Mouse (Mus musculus): Measurements from ENCODE around the gene Ppm1a. TPM values are rescaled to one million over a fixed set of nuclear protein-coding genes. Genes with fewer than 3 reads are reported as not detected.

Ppm1a gene
- 271 and 295 TPM in 2 replicates for total RNA-seq (2021)
- long read RNA-seq, full-length matches to known transcripts: 222 of 249 reads
- long read RNA-seq, partial matches to known transcripts: 13 of 249 reads
- long read RNA-seq, other reads (novel, unspliced or antisense): 14 of 249 reads

GRCm38 (mm10) chr12:72757086-72757485, at the start of gene Ppm1a:
TSS of gene Ppm1a (plus strand) at chr12:72757455.
- no peak for DNase-seq

- no peak for DNase-seq
These were observed 47.3 kb upstream of the Ppm1a start for GRCm38 (mm10) chr12:72709981-72710380.

- no peak for DNase-seq
These were observed 42.4 kb upstream of the Ppm1a start for GRCm38 (mm10) chr12:72714896-72715295.

- DNase-seq: no peak
These were observed 41.4 kb upstream of the Ppm1a start for GRCm38 (mm10) chr12:72715846-72716245.

- no peak for DNase-seq
These were observed 38.2 kb upstream of the Ppm1a start for GRCm38 (mm10) chr12:72719046-72719445.

GRCm38 (mm10) chr12:72719452-72720087, 37.7 kb upstream of the Ppm1a start:
- DNase-seq: no peak

- DNase-seq: no peak
These were observed 35.5 kb upstream of the Ppm1a start for GRCm38 (mm10) chr12:72721710-72722109.

- DNase-seq: peak; percentile 85
These were observed 33.3 kb upstream of the Ppm1a start for GRCm38 (mm10) chr12:72723965-72724364.

GRCm38 (mm10) chr12:72727021-72727420, 30.2 kb upstream of the Ppm1a start:
- no peak for DNase-seq

GRCm38 (mm10) chr12:72727611-72728010, 29.6 kb upstream of the Ppm1a start:
- no peak for DNase-seq

GRCm38 (mm10) chr12:72734112-72734511, 23.1 kb upstream of the Ppm1a start:
- DNase-seq: no peak

- peak; percentile 47 for DNase-seq
These were observed 16.1 kb upstream of the Ppm1a start for GRCm38 (mm10) chr12:72741176-72741575.

- no peak for DNase-seq
These were observed 12.4 kb upstream of the Ppm1a start for GRCm38 (mm10) chr12:72744803-72745360.

GRCm38 (mm10) chr12:72745486-72745885, 11.8 kb upstream of the Ppm1a start:
- DNase-seq: no peak

GRCm38 (mm10) chr12:72748341-72748740, 8.9 kb upstream of the Ppm1a start:
- no peak for DNase-seq

GRCm38 (mm10) chr12:72748841-72749240, 8.4 kb upstream of the Ppm1a start:
- DNase-seq: peak; percentile 35

- no peak for DNase-seq
These were observed 7.8 kb upstream of the Ppm1a start for GRCm38 (mm10) chr12:72749500-72749899.

- DNase-seq: no peak
These were observed 7.2 kb upstream of the Ppm1a start for GRCm38 (mm10) chr12:72750016-72750415.

GRCm38 (mm10) chr12:72750606-72751005, 6.6 kb upstream of the Ppm1a start:
- DNase-seq: no peak

- DNase-seq: no peak
These were observed 341 bp downstream of the Ppm1a start for GRCm38 (mm10) chr12:72757596-72757995.

- DNase-seq: no peak
These were observed 2.7 kb downstream of the Ppm1a start for GRCm38 (mm10) chr12:72759956-72760355.

- peak; percentile 98 for DNase-seq
These were observed 3.3 kb downstream of the Ppm1a start for GRCm38 (mm10) chr12:72760376-72761229.

- DNase-seq: no peak
These were observed 4.0 kb downstream of the Ppm1a start for GRCm38 (mm10) chr12:72761230-72761648.

Data from adrenal gland, postnatal 25 days (tissue).